Mouse (Mus musculus) gastrocnemius, adult 2 months (tissue): ENCODE measurements at regions not wholly inside any gene's neighbourhood (a gene's known extent, or its start where the extent isn't known, plus 50 kb on each side); places are given as distances from the start of the nearest gene placed in this dataset.

Experiments used
- DNase-seq: peaks from one replicate; pipeline ENCODE4 v3.0.0; 2022
- H3K27ac ChIP-seq: fragments of 200-600 bp; 2 replicates; pipeline ENCODE4 v1.8.1; 2022; ENCODE audit warnings: mild to moderate bottlenecking
- H3K4me3 ChIP-seq: fragments of 200-600 bp; 2 replicates; pipeline ENCODE4 v1.8.1; 2022; ENCODE audit warnings: mild to moderate bottlenecking, moderate library complexity
- CTCF ChIP-seq: fragments of 200-600 bp; IDR thresholded peaks from 2 replicates; pipeline ENCODE4 v1.8.1; 2022; ENCODE audit warnings: antibody characterized with exemption, mild to moderate bottlenecking, moderate library complexity
- intact Hi-C: fragments of 180-260 bp; cut with DNase I; formaldehyde crosslinking; loops from one replicate; pipeline ENCODE4 v1.15.1; 2025

DNA sequence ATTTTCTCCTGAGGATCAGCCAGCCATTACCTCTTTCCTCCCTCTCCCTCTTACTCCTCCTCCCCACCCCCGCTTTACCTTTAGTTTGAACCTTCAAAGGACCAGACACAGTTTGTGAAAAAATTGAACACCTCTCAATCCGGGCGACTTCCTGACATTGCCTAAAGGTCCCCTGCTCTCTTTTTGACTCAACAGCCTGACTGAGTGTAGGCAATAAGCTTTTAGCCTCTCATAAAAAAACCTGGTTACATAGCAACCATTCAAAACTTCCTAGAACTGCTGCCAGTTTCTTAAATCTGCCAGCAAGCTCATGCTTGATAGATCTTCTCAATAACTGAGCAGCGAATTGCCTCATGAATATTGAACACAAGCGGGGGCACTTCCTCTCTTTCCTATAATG, 71.7 kb downstream of the Zfp945 start:
- TF ChIP-seq CTCF = no peak
- DNase-seq = no peak
- Histone ChIP-seq H3K27ac (no peak overlapping the region), H3K4me3 (no peak overlapping the region)
- intact Hi-C loops = no loop called here

DNA sequence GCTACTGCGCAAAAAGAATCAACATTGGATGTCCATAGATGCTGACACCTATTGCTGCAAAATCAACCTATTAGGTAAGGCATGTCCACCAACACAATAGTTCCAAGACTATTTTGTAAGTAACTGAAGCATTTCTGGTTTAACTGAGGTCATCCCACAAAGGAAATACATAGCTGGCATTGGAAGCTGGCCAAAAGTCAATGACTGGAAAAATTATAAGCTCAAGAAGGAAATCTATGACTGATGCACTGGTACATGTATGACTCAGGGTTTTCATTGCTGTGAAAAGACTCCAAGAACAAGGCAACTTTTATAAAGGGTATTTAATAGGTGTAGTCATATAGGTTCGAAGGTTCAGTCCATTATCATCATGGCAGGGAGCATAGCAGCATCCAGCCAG, 82.5 kb downstream of the Zfp945 start:
- intact Hi-C loops = no loop called here
- no peak for DNase-seq
- no peak overlapping the region for H3K27ac ChIP-seq
- H3K4me3 ChIP-seq = no peak overlapping the region
- TF ChIP-seq CTCF = no peak

DNA sequence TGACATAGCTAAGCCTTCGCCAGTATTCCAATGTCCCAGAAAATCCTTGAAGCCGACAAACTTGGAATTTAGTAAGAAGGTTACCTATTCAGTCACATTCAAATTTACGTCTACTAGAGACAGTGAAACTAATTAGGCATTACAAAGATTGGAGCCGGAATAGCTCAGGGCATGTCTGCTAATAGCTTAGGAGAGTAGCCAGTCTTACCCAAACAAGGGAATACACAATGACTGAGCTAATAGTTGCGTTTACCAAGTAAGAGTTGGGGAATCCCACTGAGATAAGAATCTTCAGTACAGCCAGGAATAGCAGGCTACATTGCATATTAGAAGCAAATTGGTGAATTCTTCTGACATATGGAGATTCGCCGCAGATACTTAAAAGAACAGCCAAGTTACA, 121.2 kb downstream of the Zfp945 start:
- intact Hi-C loops = no loop called here
- H3K4me3 ChIP-seq = no peak overlapping the region
- DNase-seq = no peak
- H3K27ac ChIP-seq = no peak overlapping the region
- TF ChIP-seq CTCF = no peak

DNA sequence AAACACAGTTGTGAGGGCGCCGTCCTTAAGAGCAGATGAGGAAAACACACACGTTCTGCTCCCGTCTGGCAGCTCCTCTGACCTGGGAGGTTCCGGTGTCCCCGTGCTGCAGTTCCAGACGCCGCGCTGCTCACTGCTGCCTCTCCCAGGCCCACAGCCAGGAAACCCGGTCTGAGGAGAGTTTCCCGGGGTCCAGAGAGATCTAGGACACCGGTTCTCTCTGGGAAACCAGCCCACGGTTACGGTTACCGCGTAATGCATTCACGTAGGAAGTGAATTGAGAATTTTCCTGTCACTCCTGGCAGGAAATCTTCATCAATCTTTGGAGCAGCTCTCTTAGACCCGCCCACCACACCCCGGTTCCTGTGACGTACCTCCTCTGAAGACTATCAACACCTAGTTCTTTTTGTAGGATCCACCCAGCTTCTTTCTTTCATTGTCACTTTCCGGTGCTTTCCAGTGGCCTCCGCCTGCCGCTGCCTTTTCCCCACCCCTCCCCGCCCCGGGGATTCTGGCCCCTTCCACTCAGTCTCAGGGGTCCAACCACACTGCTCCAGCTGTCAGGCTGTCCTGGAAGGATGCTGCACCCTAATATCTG, 127.3 kb downstream of the Zfp945 start:
- DNase-seq = peak; percentile 69
- peak overlapping the region; percentile 81 for H3K27ac ChIP-seq
- intact Hi-C loops = no loop called here
- TF ChIP-seq CTCF = no peak
- peak overlapping the region; percentile 85 for H3K4me3 ChIP-seq

DNA sequence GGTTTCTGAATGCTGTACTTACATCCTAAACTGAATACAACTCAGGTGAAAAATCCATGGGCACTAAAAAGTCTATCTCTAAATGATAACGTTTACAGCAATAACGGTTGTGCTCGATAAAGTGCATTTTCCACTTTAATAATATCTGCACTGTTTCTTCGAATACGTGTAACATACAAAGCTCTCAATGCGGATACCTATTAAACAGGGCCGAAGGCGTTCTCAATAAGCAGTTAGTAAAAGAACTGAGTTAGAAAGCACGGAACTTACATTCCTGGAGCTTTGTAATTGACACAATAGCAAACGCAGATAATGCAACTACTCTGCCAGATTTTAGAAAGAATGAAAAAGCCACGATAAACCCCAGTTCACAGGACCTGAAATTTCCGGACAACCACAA, 127.8 kb downstream of the Zfp945 start:
- peak overlapping the region; percentile 85 for H3K4me3 ChIP-seq
- intact Hi-C loops = no loop called here
- H3K27ac ChIP-seq = peak overlapping the region; percentile 81
- no peak for DNase-seq
- TF ChIP-seq CTCF = no peak

DNA sequence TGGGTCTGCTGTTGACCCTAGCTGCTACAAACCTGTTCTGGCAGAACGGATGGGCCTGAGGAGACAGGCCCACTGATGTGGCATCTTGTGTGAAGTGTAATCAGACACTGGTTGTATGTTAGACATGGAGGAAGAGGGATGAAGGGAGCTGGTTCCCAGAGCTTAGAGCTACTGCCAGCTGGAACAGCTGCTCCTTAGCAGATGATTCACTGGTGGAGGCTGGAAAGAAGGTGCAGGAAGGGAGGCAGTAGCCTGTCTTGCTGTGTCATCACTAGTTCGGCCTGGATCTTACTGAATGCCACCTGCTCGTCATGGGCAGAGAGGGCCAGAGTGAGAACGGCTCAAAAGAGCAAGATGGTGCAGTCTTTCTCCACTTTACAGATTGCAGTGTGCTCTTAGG, 130.6 kb downstream of the Zfp945 start:
- no peak for DNase-seq
- H3K4me3 ChIP-seq = no peak overlapping the region
- no peak overlapping the region for H3K27ac ChIP-seq
- intact Hi-C loops = no loop called here
- TF ChIP-seq CTCF = no peak
